Mouse (Mus musculus): ENCODE data around the gene Rbm48.

GRCm38 (mm10) chr5:3574825-3575224 lies 21.6 kb downstream of the Rbm48 start:
- TF ChIP-seq EP300 (IDR thresholded peaks at IDR 0.05; ENCODE audit: low read depth) (no peak), CTCF (IDR thresholded peaks at IDR 0.05; ENCODE audit: low read depth) (no peak)

Measured in liver, postnatal 0 days (tissue).